Mouse (Mus musculus): ENCODE data around the gene Gm17657.
A peak's percentile ranks its signal among the peaks of the same experiment; 100 is the strongest.
"Not testable (repeated sequence)": the region's sequence is repeated elsewhere in the genome, so short reads cannot be mapped to it uniquely, and the experiment has no call there.

Gm17657 gene

GRCm38 (mm10) chr17:29544064-29544463, 5.4 kb downstream of the Gm17657 start:
- no peak for DNase-seq

DNA sequence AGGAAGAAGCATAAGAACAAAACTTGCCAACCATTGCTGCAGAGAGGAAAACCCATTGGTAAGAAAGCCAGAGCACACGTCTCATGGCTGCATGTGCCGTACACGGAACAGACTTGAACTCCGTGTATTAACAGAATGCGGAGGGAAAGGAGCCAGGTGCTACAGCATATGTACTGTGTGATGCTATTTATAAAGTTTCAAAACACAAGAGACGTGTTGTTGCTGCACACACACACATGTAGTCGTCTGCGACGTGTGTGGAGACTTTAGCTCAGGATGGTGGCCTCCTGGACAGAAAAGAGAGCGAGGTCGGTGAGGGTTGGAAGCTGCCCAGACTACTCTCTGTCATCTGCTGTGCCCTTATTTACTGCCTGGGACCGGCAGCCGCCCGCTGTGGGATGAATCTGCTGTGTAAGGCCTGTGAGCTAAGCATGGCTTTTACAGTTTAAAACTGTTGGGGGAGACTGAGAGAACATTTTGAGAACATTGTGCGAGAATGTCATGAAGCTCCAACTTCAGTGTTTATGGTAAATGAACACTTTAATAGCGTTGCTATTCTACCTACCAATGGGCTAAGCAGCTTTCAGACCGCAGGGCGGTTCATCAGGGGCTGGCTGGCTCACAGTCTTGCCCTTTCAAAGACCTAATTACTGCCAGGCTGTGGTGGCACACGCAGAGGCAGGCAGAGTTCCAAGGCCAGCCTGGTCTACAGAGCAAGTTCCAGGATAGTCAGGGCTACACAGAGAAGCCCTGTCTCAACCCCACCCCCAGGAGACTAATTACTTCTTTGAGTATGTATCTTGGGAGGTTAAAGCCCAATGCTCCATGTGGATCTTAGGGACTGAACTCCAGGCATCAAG, 6.4 kb downstream of the Gm17657 start:
- DNase-seq: no peak

GRCm38 (mm10) chr17:29541419-29541818, 8.0 kb downstream of the Gm17657 start:
- no peak for DNase-seq

DNA sequence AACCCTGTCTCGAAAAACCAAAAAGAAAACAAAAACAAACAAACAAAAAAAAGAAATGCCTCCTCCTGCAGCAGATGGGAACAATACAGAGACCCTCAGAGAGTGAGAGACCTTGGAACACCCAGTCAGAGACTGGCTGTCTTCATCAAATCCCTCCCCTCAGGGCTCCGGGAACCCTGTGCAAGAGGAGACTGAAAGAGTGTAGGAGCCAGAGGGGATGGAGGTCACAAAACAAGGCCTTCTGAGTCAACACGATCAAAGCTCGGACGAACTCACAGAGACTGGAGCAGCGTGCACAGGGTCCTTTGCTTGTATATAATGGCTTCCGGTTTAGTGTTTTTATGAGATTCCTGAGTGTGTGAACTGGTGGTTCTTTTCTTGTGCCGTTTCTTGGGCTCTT, 9.0 kb downstream of the Gm17657 start:
- no peak for DNase-seq

GRCm38 (mm10) chr17:29533866-29534265, 15.6 kb downstream of the Gm17657 start:
- no peak for DNase-seq

- DNase-seq: no peak
Observed at GRCm38 (mm10) chr17:29531757-29532384, 17.6 kb downstream of the Gm17657 start.

GRCm38 (mm10) chr17:29531278-29531677, 18.2 kb downstream of the Gm17657 start:
- DNase-seq: no peak

DNA sequence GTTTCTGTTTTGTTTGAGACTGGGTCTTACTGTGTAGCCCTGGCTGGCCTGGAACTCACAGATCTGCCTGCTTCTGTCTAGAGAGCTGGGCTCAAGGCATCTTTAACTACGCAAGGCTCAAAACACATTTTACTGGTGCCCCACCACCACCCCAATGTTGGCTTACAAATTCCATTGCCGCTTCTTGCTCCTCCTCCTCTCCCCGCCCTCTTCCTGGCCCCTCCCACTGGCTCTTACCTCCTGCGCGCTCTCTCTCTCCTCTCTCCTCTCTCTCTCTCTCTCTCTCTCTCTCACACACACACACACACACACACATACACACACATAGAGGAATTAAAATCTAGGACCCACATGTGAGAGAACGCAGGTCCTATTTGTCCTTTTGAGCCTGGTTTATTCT, 18.9 kb downstream of the Gm17657 start:
- DNase-seq: no peak

- peak; percentile 24 for DNase-seq
Observed at GRCm38 (mm10) chr17:29528568-29529187, 20.8 kb downstream of the Gm17657 start.

GRCm38 (mm10) chr17:29525613-29526012, 23.8 kb downstream of the Gm17657 start:
- DNase-seq: no peak

- DNase-seq: no peak
Observed at GRCm38 (mm10) chr17:29519731-29520130, 29.7 kb downstream of the Gm17657 start.

DNA sequence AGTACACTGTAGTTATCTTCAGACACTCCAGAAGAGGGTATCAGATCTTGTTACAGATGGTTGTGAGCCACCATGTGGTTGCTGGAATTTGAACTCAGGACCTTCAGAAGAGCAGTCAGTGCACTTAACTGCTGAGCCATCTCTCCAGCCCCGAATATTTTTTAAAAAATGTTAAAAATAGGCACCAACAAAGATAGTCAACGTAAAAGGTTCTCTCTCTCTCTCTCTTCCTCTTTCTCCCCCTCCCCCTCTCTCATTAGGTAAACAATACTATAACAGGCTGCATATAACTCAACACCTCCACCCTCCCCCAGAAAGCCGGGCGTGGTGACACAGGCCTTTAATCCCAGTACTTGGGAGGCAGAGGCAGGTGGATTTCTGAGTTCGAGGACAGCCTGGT, 30.8 kb downstream of the Gm17657 start:
- not testable (repeated sequence) for DNase-seq

GRCm38 (mm10) chr17:29514435-29514834, 35.0 kb downstream of the Gm17657 start:
- DNase-seq: peak; percentile 72

- peak; percentile 28 for DNase-seq
Observed at GRCm38 (mm10) chr17:29513044-29513730, 36.3 kb downstream of the Gm17657 start.

DNA sequence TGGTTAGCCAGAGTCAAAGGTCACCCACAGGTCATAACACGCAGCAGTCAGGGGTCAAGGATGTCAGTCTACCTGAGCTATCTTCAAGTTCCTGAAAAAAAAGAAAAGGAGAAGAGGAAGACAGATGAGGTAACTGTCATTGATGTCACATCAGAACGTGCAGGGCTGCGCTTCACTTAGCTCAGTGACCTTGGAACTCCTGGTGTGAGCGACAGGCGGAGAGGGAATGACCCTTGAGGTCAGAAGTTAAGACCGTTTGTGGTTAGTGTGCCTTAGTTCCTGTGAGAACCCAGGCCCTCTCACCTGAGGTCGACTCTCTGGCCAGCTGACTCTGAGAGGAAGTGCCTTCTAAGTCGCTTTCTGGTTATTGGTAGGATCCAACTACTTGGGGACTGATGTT, 38.7 kb downstream of the Gm17657 start:
- DNase-seq: no peak

DNA sequence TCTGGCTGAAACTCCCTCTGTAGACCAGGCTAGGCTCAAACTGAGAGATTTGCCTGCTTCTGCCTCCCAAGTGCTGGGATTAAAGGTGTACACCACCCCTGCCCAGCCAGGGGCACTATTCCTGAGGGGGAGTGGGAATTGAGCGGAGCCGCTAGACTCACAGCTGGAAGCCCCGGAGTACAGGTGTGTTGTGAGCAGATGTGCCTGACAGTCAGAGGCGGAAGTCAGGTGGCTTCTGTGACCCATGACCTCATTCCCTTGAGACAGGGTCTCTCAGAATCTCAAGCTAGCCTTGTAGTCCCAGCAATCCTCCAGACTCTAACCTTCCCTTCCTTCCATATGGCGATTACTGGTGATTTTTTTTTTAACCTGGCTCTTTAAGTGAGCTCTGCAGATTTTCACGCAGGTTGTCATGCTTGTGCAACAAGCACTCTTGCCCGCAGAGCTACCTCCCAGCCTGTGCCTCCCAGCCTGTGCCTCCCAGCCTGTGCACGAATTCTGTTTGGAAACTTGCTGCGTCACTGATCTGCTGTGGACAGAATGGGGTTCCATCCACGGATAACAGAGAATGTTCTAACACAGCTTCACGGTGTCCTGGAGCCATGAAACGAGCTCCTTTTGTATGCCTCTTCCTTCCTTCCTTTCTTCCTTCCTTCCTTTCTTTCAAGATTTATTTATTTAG, 40.4 kb downstream of the Gm17657 start:
- no peak for DNase-seq

DNA sequence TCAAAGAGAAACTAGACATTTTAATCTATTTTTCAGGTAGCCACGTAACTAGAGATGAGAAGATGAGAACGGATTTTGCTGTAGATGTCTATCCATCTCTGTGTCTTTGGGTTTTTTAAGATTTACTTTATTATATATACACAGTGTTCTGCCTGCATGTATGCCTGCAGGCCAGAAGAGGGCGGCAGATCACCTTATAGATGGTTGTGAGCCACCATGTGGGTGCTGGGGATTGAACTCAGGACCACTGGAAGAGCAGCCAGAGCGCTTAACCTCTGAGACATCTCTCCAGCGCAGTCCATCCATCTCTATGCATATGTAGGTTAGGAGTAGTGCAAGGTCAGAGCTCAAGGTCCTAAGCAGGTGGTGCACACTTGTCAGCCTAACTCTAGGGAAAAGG, 45.7 kb downstream of the Gm17657 start:
- no peak for DNase-seq

- DNase-seq: no peak
Observed at GRCm38 (mm10) chr17:29502669-29503665, 46.5 kb downstream of the Gm17657 start.

GRCm38 (mm10) chr17:29502005-29502668, 47.3 kb downstream of the Gm17657 start:
- no peak for DNase-seq

GRCm38 (mm10) chr17:29500802-29501469, 48.5 kb downstream of the Gm17657 start:
- DNase-seq: no peak
